Mouse (Mus musculus) liver (tissue): ENCODE measurements around the gene Ptprt.
"Not testable (repeated sequence)": the region's sequence is repeated elsewhere in the genome, so short reads cannot be mapped to it uniquely, and the experiment has no call there.

Source experiments
- DNase-seq: peaks from one replicate; pipeline ENCODE4 v3.0.0-alpha.2; 2020; ENCODE audit warnings: mixed read lengths

Gene Ptprt

GRCm38 (mm10) chr2:162182621-162183475 lies 478.1 kb downstream of the Ptprt start:
- DNase-seq = no peak

- no peak for DNase-seq
Observed at GRCm38 (mm10) chr2:162181826-162182225, 479.1 kb downstream of the Ptprt start.

- no peak for DNase-seq
Observed at GRCm38 (mm10) chr2:162172529-162172928, 488.4 kb downstream of the Ptprt start.

- no peak for DNase-seq
Observed at GRCm38 (mm10) chr2:162141845-162142411, 519.0 kb downstream of the Ptprt start.

- DNase-seq = not testable (repeated sequence)
Observed at GRCm38 (mm10) chr2:162136176-162136575, 524.8 kb downstream of the Ptprt start.

- no peak for DNase-seq
Observed at GRCm38 (mm10) chr2:162131607-162132304, 529.2 kb downstream of the Ptprt start.

GRCm38 (mm10) chr2:162129896-162130295 lies 531.1 kb downstream of the Ptprt start:
- DNase-seq = no peak

GRCm38 (mm10) chr2:162118041-162118440 lies 542.9 kb downstream of the Ptprt start:
- no peak for DNase-seq

GRCm38 (mm10) chr2:162082391-162082790 lies 578.6 kb downstream of the Ptprt start:
- no peak for DNase-seq

GRCm38 (mm10) chr2:162080717-162081398 lies 580.1 kb downstream of the Ptprt start:
- DNase-seq = no peak

- no peak for DNase-seq
Observed at GRCm38 (mm10) chr2:162078571-162079280, 582.2 kb downstream of the Ptprt start.

- no peak for DNase-seq
Observed at GRCm38 (mm10) chr2:162052816-162053215, 608.1 kb downstream of the Ptprt start.

GRCm38 (mm10) chr2:162050198-162050597 lies 610.7 kb downstream of the Ptprt start:
- no peak for DNase-seq

GRCm38 (mm10) chr2:162035615-162036014 lies 625.3 kb downstream of the Ptprt start:
- DNase-seq = no peak

- no peak for DNase-seq
Observed at GRCm38 (mm10) chr2:162031636-162032035, 629.3 kb downstream of the Ptprt start.

GRCm38 (mm10) chr2:162001016-162001415 lies 659.9 kb downstream of the Ptprt start:
- DNase-seq = no peak

- no peak for DNase-seq
Observed at GRCm38 (mm10) chr2:161982311-161982710, 678.6 kb downstream of the Ptprt start.

GRCm38 (mm10) chr2:161961179-161962163 lies 699.5 kb downstream of the Ptprt start:
- no peak for DNase-seq

- DNase-seq = no peak
Observed at GRCm38 (mm10) chr2:161945424-161945823, 715.5 kb downstream of the Ptprt start.

GRCm38 (mm10) chr2:161944689-161945088 lies 716.3 kb downstream of the Ptprt start:
- peak; percentile 9 for DNase-seq

GRCm38 (mm10) chr2:161941991-161942390 lies 719.0 kb downstream of the Ptprt start:
- peak; percentile 4 for DNase-seq
